Mouse (Mus musculus): Measurements from ENCODE around the gene Rps3a1.
A peak's percentile ranks its signal among the peaks of the same experiment; 100 is the strongest.
"Not testable (repeated sequence)": the region's sequence is repeated elsewhere in the genome, so short reads cannot be mapped to it uniquely, and the experiment has no call there.

The Rps3a1 gene

GRCm38 (mm10) chr3:86114659-86115338, 27.7 kb downstream of the Rps3a1 start:
- DNase-seq (ENCODE audit: extremely low spot score): no peak

DNA sequence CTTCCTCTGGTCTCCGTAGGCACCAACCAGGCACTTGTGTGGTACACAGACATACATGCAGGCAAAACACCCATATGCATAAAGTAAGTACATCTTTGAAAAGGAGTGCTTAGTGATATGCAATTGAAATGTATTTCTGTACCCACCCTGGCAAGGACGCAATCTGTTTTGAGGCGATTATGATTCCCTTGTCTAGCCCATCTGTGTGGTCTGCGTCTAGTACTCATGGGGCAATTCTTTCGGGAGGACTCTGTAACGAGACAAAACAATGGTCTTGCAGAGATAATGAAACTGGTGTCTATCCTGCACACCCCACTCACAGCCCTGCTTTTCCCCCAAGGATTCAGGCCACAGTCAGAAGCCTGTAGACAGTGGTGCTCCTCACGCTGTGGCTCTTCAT, 29.7 kb downstream of the Rps3a1 start:
- no peak for DNase-seq (ENCODE audit: extremely low spot score)

- DNase-seq (ENCODE audit: extremely low spot score): peak; percentile 49
Measured at GRCm38 (mm10) chr3:86110077-86110476, 32.4 kb downstream of the Rps3a1 start.

- no peak for DNase-seq (ENCODE audit: extremely low spot score)
Measured at GRCm38 (mm10) chr3:86109099-86109498, 33.4 kb downstream of the Rps3a1 start.

DNA sequence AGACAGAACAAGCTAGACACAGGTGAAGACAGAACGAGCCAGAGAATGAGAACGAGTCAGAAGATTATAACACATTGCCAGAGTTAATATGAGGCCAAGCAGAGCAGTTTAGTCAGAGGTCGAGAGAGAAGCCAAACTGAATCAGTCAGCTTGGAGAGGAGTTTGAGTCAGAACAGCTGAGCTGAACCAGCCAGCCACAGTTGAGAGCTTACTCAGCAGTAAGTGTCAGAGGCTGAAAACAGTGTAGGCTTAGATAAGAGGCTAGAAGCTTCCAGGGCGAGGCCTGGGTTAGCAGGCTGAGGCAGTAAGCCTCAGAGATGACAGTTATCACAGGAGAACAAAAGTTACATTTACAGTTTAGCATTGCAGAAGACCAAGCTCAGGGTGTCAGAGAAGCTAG, 33.9 kb downstream of the Rps3a1 start:
- no peak for DNase-seq (ENCODE audit: extremely low spot score)

- no peak for DNase-seq (ENCODE audit: extremely low spot score)
Measured at GRCm38 (mm10) chr3:86107637-86108539, 34.6 kb downstream of the Rps3a1 start.

DNA sequence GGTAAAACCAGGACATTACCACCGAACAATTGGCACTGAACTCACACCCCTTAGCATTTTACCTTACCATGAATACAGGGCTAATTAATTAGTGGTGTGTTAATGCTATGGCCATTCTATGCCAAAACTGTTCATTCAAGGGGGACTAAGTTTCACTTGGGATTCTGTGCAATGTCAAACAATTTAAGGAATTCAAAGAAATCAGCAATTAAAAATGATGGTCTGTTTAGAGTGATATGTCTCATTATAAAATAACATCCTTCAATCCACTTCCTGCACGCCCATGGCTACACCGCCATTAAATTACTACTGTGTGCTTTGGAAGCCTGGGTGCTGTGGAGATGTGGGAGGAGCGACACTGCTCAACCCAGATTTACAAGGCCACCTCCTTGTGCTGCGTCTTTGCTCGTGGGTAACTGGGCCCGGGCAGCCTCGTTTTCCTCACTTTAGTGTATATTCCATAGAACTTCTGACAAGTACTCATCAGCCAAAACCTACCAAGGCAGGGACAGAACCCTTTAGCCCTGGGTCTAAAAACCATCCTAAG, 36.3 kb downstream of the Rps3a1 start:
- DNase-seq (ENCODE audit: extremely low spot score): no peak

GRCm38 (mm10) chr3:86104909-86105308, 37.6 kb downstream of the Rps3a1 start:
- no peak for DNase-seq (ENCODE audit: extremely low spot score)

GRCm38 (mm10) chr3:86104433-86104832, 38.1 kb downstream of the Rps3a1 start:
- DNase-seq (ENCODE audit: extremely low spot score): not testable (repeated sequence)

DNA sequence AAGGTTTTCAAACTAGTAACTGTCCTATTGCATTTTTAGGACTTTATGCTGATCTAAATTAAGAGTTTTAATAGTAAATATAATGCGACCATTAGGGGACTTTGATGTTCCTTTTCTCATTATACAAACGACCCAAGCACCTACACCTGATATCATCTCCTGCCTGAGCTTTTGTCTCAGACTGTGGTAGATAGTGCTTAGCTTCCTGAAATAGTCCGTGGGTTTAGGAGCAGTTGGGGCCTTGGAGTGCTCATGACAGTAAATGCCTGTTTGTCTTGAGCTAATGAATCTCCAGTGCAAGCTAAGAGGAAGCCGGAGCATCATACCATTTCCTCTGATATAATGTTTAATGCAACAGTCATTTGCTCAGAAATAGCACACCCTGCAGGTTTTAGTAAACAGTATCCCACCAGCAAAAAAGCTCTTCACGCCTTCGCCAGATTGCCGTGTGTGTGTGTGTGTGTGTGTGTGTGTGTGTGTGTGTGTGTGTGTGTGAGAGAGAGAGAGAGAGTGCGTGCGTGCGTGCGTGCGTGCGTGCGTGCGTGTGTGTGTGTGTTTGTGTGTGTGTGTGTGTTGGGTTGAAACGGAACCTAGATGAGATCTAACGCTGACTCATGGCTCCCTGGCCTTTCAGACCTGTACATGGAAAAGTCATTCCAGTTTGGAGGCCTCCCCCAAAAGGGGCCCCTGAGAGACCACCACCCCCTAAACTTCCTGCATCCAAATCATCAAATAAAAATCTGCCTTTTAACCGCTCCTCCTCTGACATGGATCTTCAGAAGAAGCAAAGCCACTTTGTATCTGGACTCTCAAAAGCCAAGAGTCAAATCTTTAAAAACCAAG, 38.8 kb downstream of the Rps3a1 start:
- DNase-seq (ENCODE audit: extremely low spot score): no peak

GRCm38 (mm10) chr3:86101956-86102355, 40.5 kb downstream of the Rps3a1 start:
- DNase-seq (ENCODE audit: extremely low spot score): no peak

DNA sequence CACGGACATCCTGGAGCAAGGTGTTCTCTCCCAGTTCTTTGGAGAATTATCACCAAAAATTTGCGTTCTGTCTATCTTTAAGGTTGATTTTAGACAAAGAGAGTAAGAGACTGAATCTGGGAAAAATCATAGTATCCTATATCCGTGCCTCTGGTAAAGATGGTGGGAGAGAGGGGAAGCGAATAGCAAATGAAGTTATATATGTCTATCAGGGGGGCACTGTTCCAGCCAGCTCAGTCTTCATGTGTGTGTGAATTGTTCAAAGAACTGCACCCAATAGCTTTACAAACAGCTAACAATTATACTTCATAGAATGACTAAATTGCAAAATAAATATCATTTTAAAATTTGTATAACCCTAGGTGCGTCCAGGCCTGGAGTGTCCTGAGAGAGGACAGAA, 48.6 kb downstream of the Rps3a1 start:
- no peak for DNase-seq (ENCODE audit: extremely low spot score)

- no peak for DNase-seq (ENCODE audit: extremely low spot score)
Measured at GRCm38 (mm10) chr3:86093213-86093845, 49.2 kb downstream of the Rps3a1 start.

Measured in embryo, embryonic 9.5 days (tissue).